Mouse (Mus musculus): ENCODE data around the gene Shank2. TPM values are rescaled to one million over a fixed set of nuclear protein-coding genes. Genes with fewer than 3 reads are reported as not detected.
A peak's percentile ranks its signal among the peaks of the same experiment; 100 is the strongest.

Gene Shank2
- total RNA-seq, 1 experiment from 2014 or later, result not detected

GRCm38 (mm10) chr7:144229421-144229820 is 227.7 kb downstream of the Shank2 start:
- ATAC-seq (replicated peaks in 1 of 2; ENCODE audit: insufficient read depth in 1 of 2, low FRiP score in 2 of 2, low TSS enrichment in 1 of 2, low read depth in 1 of 2, poor library complexity in 2 of 2, severe bottlenecking in 2 of 2), result no peak

- no peak for ATAC-seq (replicated peaks in 1 of 2; ENCODE audit: insufficient read depth in 1 of 2, low FRiP score in 2 of 2, low TSS enrichment in 1 of 2, low read depth in 1 of 2, poor library complexity in 2 of 2, severe bottlenecking in 2 of 2)
These were observed 230.5 kb downstream of the Shank2 start for GRCm38 (mm10) chr7:144232132-144232706.

GRCm38 (mm10) chr7:144233479-144233878 is 231.8 kb downstream of the Shank2 start:
- ATAC-seq (replicated peaks in 1 of 2; ENCODE audit: insufficient read depth in 1 of 2, low FRiP score in 2 of 2, low TSS enrichment in 1 of 2, low read depth in 1 of 2, poor library complexity in 2 of 2, severe bottlenecking in 2 of 2), result no peak

GRCm38 (mm10) chr7:144234783-144235182 is 233.1 kb downstream of the Shank2 start:
- no peak for ATAC-seq (replicated peaks in 1 of 2; ENCODE audit: insufficient read depth in 1 of 2, low FRiP score in 2 of 2, low TSS enrichment in 1 of 2, low read depth in 1 of 2, poor library complexity in 2 of 2, severe bottlenecking in 2 of 2)

GRCm38 (mm10) chr7:144235523-144235922 is 233.8 kb downstream of the Shank2 start:
- no peak for ATAC-seq (replicated peaks in 1 of 2; ENCODE audit: insufficient read depth in 1 of 2, low FRiP score in 2 of 2, low TSS enrichment in 1 of 2, low read depth in 1 of 2, poor library complexity in 2 of 2, severe bottlenecking in 2 of 2)

- no peak for ATAC-seq (replicated peaks in 1 of 2; ENCODE audit: insufficient read depth in 1 of 2, low FRiP score in 2 of 2, low TSS enrichment in 1 of 2, low read depth in 1 of 2, poor library complexity in 2 of 2, severe bottlenecking in 2 of 2)
These were observed 235.1 kb downstream of the Shank2 start for GRCm38 (mm10) chr7:144236802-144237201.

GRCm38 (mm10) chr7:144238409-144238808 is 236.7 kb downstream of the Shank2 start:
- 0 out of 4 replicates have a peak, but pooled peaks of 1 of the 2 experiments have one; percentile 23 for ATAC-seq (replicated peaks in 1 of 2; ENCODE audit: insufficient read depth in 1 of 2, low FRiP score in 2 of 2, low TSS enrichment in 1 of 2, low read depth in 1 of 2, poor library complexity in 2 of 2, severe bottlenecking in 2 of 2)

GRCm38 (mm10) chr7:144238992-144239391 is 237.3 kb downstream of the Shank2 start:
- no peak for ATAC-seq (replicated peaks in 1 of 2; ENCODE audit: insufficient read depth in 1 of 2, low FRiP score in 2 of 2, low TSS enrichment in 1 of 2, low read depth in 1 of 2, poor library complexity in 2 of 2, severe bottlenecking in 2 of 2)

GRCm38 (mm10) chr7:144239571-144240370 is 238.0 kb downstream of the Shank2 start:
- ATAC-seq (replicated peaks in 1 of 2; ENCODE audit: insufficient read depth in 1 of 2, low FRiP score in 2 of 2, low TSS enrichment in 1 of 2, low read depth in 1 of 2, poor library complexity in 2 of 2, severe bottlenecking in 2 of 2), result no peak

GRCm38 (mm10) chr7:144240736-144241343 is 239.1 kb downstream of the Shank2 start:
- ATAC-seq (replicated peaks in 1 of 2; ENCODE audit: insufficient read depth in 1 of 2, low FRiP score in 2 of 2, low TSS enrichment in 1 of 2, low read depth in 1 of 2, poor library complexity in 2 of 2, severe bottlenecking in 2 of 2), result no peak

GRCm38 (mm10) chr7:144244203-144244602 is 242.5 kb downstream of the Shank2 start:
- no peak for ATAC-seq (replicated peaks in 1 of 2; ENCODE audit: insufficient read depth in 1 of 2, low FRiP score in 2 of 2, low TSS enrichment in 1 of 2, low read depth in 1 of 2, poor library complexity in 2 of 2, severe bottlenecking in 2 of 2)

GRCm38 (mm10) chr7:144246271-144246670 is 244.5 kb downstream of the Shank2 start:
- no peak for ATAC-seq (replicated peaks in 1 of 2; ENCODE audit: insufficient read depth in 1 of 2, low FRiP score in 2 of 2, low TSS enrichment in 1 of 2, low read depth in 1 of 2, poor library complexity in 2 of 2, severe bottlenecking in 2 of 2)

GRCm38 (mm10) chr7:144248686-144249422 is 247.1 kb downstream of the Shank2 start:
- ATAC-seq (replicated peaks in 1 of 2; ENCODE audit: insufficient read depth in 1 of 2, low FRiP score in 2 of 2, low TSS enrichment in 1 of 2, low read depth in 1 of 2, poor library complexity in 2 of 2, severe bottlenecking in 2 of 2), result no peak

- no peak for ATAC-seq (replicated peaks in 1 of 2; ENCODE audit: insufficient read depth in 1 of 2, low FRiP score in 2 of 2, low TSS enrichment in 1 of 2, low read depth in 1 of 2, poor library complexity in 2 of 2, severe bottlenecking in 2 of 2)
These were observed 249.1 kb downstream of the Shank2 start for GRCm38 (mm10) chr7:144250791-144251190.

- ATAC-seq (replicated peaks in 1 of 2; ENCODE audit: insufficient read depth in 1 of 2, low FRiP score in 2 of 2, low TSS enrichment in 1 of 2, low read depth in 1 of 2, poor library complexity in 2 of 2, severe bottlenecking in 2 of 2), result no peak
These were observed 249.5 kb downstream of the Shank2 start for GRCm38 (mm10) chr7:144251250-144251649.

GRCm38 (mm10) chr7:144254674-144255246 is 253.0 kb downstream of the Shank2 start:
- ATAC-seq (replicated peaks in 1 of 2; ENCODE audit: insufficient read depth in 1 of 2, low FRiP score in 2 of 2, low TSS enrichment in 1 of 2, low read depth in 1 of 2, poor library complexity in 2 of 2, severe bottlenecking in 2 of 2), result no peak

- no peak for ATAC-seq (replicated peaks in 1 of 2; ENCODE audit: insufficient read depth in 1 of 2, low FRiP score in 2 of 2, low TSS enrichment in 1 of 2, low read depth in 1 of 2, poor library complexity in 2 of 2, severe bottlenecking in 2 of 2)
These were observed 256.1 kb downstream of the Shank2 start for GRCm38 (mm10) chr7:144257821-144258220.

Data from hematopoietic stem cell, adult 5-6 weeks (primary cell).